Mouse (Mus musculus): ENCODE measurements around the gene Vegfa. TPM values are rescaled to one million over a fixed set of nuclear protein-coding genes. Genes with fewer than 3 reads are reported as not detected.

The Vegfa gene
- polyA plus RNA-seq, 1 experiment from 2014 or later: 3.3 TPM

GRCm38 (mm10) chr17:46033607-46034006 is 1.4 kb upstream of the Vegfa start:
- Histone ChIP-seq H3K36me3 (ENCODE audit: control insufficient read depth, insufficient read depth, low read length) (no peaks in the 10 kb centered on the region), H3K4me2 (ENCODE audit: low read depth, severe bottlenecking) (no peak overlapping the region), H3K9me3 (ENCODE audit: control insufficient read depth, low read length) (no peaks in the 10 kb centered on the region), H3K4me1 (ENCODE audit: control insufficient read depth, insufficient read depth, low read length) (peaks cover 22% of the 10 kb centered on the region), H3K27ac (replicated peaks; ENCODE audit: low read depth, low read length) (no peak overlapping the region), H3K9ac (ENCODE audit: low read length) (peak overlapping the region; percentile 30), H3K4me3 (ENCODE audit: low read depth, low read length) (no peak overlapping the region), H3K27me3 (ENCODE audit: control insufficient read depth, insufficient read depth, low read length) (no peaks in the 10 kb centered on the region)
- 15% methylated on average over 2 of the region's 2 CpGs for WGBS
- ATAC-seq (ENCODE audit: insufficient number of reproducible peaks, low FRiP score, low TSS enrichment, low read depth) (no peak), DNase-seq (ENCODE audit: low spot score) (no peak)

GRCm38 (mm10) chr17:46033122-46033521 is 953 bp upstream of the Vegfa start:
- Histone ChIP-seq H3K4me2 (ENCODE audit: low read depth, severe bottlenecking) (no peak overlapping the region), H3K4me1 (ENCODE audit: control insufficient read depth, insufficient read depth, low read length) (peaks cover 27% of the 10 kb centered on the region), H3K27me3 (ENCODE audit: control insufficient read depth, insufficient read depth, low read length) (no peaks in the 10 kb centered on the region), H3K9ac (ENCODE audit: low read length) (peak overlapping the region; percentile 30), H3K36me3 (ENCODE audit: control insufficient read depth, insufficient read depth, low read length) (no peaks in the 10 kb centered on the region), H3K4me3 (ENCODE audit: low read depth, low read length) (no peak overlapping the region), H3K9me3 (ENCODE audit: control insufficient read depth, low read length) (no peaks in the 10 kb centered on the region), H3K27ac (replicated peaks; ENCODE audit: low read depth, low read length) (no peak overlapping the region)
- WGBS: 43% methylated on average over 6 of the region's 6 CpGs
- ATAC-seq (ENCODE audit: insufficient number of reproducible peaks, low FRiP score, low TSS enrichment, low read depth) (no peak), DNase-seq (ENCODE audit: low spot score) (no peak)

- Histone ChIP-seq H3K9me3 (ENCODE audit: control insufficient read depth, low read length) (no peaks in the 10 kb centered on the region), H3K4me2 (ENCODE audit: low read depth, severe bottlenecking) (peak overlapping the region; percentile 78), H3K9ac (ENCODE audit: low read length) (peak overlapping the region; percentile 96), H3K4me1 (ENCODE audit: control insufficient read depth, insufficient read depth, low read length) (peaks cover 38% of the 10 kb centered on the region), H3K36me3 (ENCODE audit: control insufficient read depth, insufficient read depth, low read length) (no peaks in the 10 kb centered on the region), H3K4me3 (ENCODE audit: low read depth, low read length) (peak overlapping the region; percentile 87), H3K27me3 (ENCODE audit: control insufficient read depth, insufficient read depth, low read length) (no peaks in the 10 kb centered on the region), H3K27ac (replicated peaks; ENCODE audit: low read depth, low read length) (peak overlapping the region; percentile 80)
- ATAC-seq (ENCODE audit: insufficient number of reproducible peaks, low FRiP score, low TSS enrichment, low read depth) (no peak), DNase-seq (ENCODE audit: low spot score) (peak; percentile 77)
- WGBS: 0% methylated on average over 50 of the region's 50 CpGs
These were observed 453 bp downstream of the Vegfa start for GRCm38 (mm10) chr17:46031621-46032211.

DNA sequence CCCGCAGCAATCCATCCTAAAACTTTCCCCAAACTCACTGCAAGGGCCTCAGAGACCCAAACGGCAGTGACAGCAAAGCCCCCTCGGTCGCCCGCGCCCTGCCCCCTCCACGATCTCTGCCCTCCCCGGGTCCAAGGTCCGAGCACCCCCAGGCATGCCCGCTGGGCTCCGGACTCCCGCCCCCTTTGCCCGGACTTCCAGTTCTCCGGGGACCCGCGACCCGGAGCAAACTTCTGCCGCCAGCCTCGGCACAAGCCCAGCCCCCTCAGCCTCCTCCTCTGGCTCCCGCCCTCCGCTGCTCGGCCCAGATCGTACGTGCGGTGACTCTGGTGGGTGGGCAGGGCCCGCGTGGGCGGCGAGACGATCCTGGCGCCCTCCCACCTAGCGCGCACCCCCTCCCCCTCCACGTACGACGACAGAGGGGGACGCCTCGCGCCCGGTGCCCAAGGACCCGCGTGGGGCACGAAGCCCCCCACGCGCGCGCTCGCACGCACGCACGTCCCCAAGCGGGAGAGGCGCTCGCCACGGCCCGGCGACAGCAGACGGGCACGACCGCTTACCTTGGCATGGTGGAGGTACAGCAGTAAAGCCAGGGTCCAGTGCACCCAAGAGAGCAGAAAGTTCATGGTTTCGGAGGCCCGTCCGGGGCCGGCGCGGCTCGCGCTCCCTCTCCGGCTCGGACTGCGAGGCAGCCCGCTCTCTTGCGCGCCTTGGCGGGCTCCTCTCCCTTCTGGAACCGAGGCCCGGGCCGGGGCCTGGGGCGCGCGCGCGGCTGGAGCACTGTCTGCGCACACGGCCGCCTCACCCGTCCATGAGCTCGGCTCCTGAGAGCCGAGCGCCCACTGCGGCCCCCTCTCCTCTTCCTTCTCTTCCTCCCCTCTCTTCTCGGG is 1.2 kb downstream of the Vegfa start:
- under 1% methylated on average over 89 of the region's 92 CpGs for WGBS
- DNase-seq (ENCODE audit: low spot score): peak; percentile 80
- Histone ChIP-seq H3K27ac (replicated peaks; ENCODE audit: low read depth, low read length) (peak overlapping the region; percentile 80), H3K4me2 (ENCODE audit: low read depth, severe bottlenecking) (peak overlapping the region; percentile 78), H3K36me3 (ENCODE audit: control insufficient read depth, insufficient read depth, low read length) (peaks cover 4% of the 10 kb centered on the region; the same call in 1 of the 2 replicates), H3K9ac (ENCODE audit: low read length) (peak overlapping the region; percentile 96), H3K4me3 (ENCODE audit: low read depth, low read length) (peak overlapping the region; percentile 87), H3K27me3 (ENCODE audit: control insufficient read depth, insufficient read depth, low read length) (no peaks in the 10 kb centered on the region), H3K9me3 (ENCODE audit: control insufficient read depth, low read length) (no peaks in the 10 kb centered on the region), H3K4me1 (ENCODE audit: control insufficient read depth, insufficient read depth, low read length) (peaks cover 42% of the 10 kb centered on the region)
- peak; percentile 48 for ATAC-seq (ENCODE audit: insufficient number of reproducible peaks, low FRiP score, low TSS enrichment, low read depth)

DNA sequence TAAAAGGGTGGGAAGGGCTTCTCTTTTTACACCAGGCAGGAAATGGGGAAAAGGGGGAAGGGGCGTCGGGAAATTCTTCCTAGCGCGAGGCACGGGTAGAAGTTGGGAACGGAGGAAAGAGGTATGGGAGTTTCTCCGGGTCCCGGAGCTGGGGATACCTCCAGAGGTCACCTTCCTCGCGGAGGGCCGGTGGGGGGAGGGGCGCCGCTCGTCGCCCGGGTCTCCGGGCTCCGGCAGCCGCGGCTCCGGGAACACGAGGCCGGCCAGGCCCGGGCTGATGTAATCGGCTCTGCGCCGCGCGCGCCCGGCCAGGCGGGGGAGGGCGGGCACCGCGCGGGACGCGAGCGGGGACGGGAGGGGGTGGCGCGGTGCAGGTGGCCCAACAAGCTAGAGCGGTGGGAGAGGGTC is 1.8 kb downstream of the Vegfa start:
- H3K9me3 ChIP-seq (ENCODE audit: control insufficient read depth, low read length): no peaks in the 10 kb centered on the region
- H3K27me3 ChIP-seq (ENCODE audit: control insufficient read depth, insufficient read depth, low read length): no peaks in the 10 kb centered on the region
- H3K27ac ChIP-seq (replicated peaks; ENCODE audit: low read depth, low read length): peak overlapping the region; percentile 80
- H3K4me1 ChIP-seq (ENCODE audit: control insufficient read depth, insufficient read depth, low read length): peaks cover 42% of the 10 kb centered on the region
- peak; percentile 0; the same call in 1 of the 2 replicates for ATAC-seq (ENCODE audit: insufficient number of reproducible peaks, low FRiP score, low TSS enrichment, low read depth)
- H3K4me2 ChIP-seq (ENCODE audit: low read depth, severe bottlenecking): peak overlapping the region; percentile 78
- H3K36me3 ChIP-seq (ENCODE audit: control insufficient read depth, insufficient read depth, low read length): peaks cover 5% of the 10 kb centered on the region; the same call in 1 of the 2 replicates
- peak overlapping the region; percentile 96 for H3K9ac ChIP-seq (ENCODE audit: low read length)
- H3K4me3 ChIP-seq (ENCODE audit: low read depth, low read length): peak overlapping the region; percentile 87
- 0% methylated on average over 26 of the region's 43 CpGs for WGBS
- no peak for DNase-seq (ENCODE audit: low spot score)

DNA sequence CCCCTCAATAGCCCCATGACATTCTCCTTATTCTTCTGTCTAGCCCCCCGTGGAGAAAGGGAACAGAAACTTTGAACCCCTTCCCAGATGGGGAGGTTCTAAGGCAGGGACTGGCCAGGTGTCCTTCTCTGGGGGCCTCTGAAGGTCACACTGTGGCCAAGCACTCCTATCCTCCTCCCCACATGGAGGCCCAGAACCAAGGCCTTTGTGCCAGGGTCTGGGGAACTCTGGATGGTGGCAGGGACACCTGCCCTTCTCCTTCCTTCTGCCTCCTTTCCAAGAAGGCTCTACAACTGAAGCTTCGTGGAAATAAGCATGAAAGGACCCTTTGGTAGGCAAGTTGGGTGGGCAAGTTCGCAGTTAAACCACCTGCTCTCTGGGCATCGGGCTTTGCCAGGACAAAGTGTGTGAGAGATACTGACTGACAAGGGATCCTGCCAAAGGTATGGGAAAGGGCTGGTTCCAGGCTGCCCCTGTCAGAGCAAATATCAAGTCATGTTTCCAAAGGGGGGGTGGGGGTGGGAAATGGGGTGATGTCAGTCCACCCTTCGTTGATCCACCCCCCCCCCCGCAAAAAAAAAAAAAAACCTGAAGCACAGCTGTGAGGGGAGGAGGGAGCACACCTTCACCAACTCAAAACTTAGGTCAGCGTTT is 2.5 kb downstream of the Vegfa start:
- Histone ChIP-seq H3K27me3 (ENCODE audit: control insufficient read depth, insufficient read depth, low read length) (no peaks in the 10 kb centered on the region), H3K4me3 (ENCODE audit: low read depth, low read length) (peak overlapping the region; percentile 87), H3K4me2 (ENCODE audit: low read depth, severe bottlenecking) (peak overlapping the region; percentile 78), H3K9me3 (ENCODE audit: control insufficient read depth, low read length) (no peaks in the 10 kb centered on the region), H3K4me1 (ENCODE audit: control insufficient read depth, insufficient read depth, low read length) (peaks cover 42% of the 10 kb centered on the region), H3K9ac (ENCODE audit: low read length) (peak overlapping the region; percentile 96), H3K36me3 (ENCODE audit: control insufficient read depth, insufficient read depth, low read length) (peaks cover 5% of the 10 kb centered on the region; the same call in 1 of the 2 replicates), H3K27ac (replicated peaks; ENCODE audit: low read depth, low read length) (no peak overlapping the region)
- ATAC-seq (ENCODE audit: insufficient number of reproducible peaks, low FRiP score, low TSS enrichment, low read depth) (no peak), DNase-seq (ENCODE audit: low spot score) (no peak)
- 20% methylated on average over 7 of the region's 7 CpGs for WGBS

DNA sequence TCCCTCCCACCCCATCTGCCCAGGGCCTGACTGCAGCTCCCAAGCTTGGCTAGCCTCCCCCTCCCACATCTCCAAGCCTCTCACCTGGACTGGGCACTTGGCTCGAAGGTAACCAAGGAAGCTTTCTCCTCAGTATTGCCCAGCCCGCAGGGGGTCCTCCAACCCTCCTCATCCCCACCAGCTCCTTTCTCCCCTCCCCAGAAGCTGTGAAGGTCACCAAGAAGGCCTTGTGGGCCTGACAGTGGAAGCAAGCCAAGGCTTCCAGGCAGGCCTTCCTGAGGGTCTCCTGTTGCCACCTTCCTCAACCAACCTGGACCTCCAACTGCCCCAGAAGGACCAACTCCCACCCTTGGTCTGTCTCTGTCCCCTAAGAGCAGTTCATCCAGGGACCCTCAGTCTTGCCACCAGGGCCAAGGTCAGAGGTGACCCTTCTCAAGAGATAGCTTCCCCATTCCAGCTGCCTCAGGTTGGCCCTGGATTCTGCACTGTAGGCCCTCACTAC is 3.1 kb downstream of the Vegfa start:
- Histone ChIP-seq H3K4me1 (ENCODE audit: control insufficient read depth, insufficient read depth, low read length) (peaks cover 41% of the 10 kb centered on the region), H3K4me2 (ENCODE audit: low read depth, severe bottlenecking) (peak overlapping the region; percentile 78), H3K9me3 (ENCODE audit: control insufficient read depth, low read length) (no peaks in the 10 kb centered on the region), H3K27ac (replicated peaks; ENCODE audit: low read depth, low read length) (no peak overlapping the region), H3K36me3 (ENCODE audit: control insufficient read depth, insufficient read depth, low read length) (peaks cover 7% of the 10 kb centered on the region; the same call in 1 of the 2 replicates), H3K4me3 (ENCODE audit: low read depth, low read length) (peak overlapping the region; percentile 87), H3K27me3 (ENCODE audit: control insufficient read depth, insufficient read depth, low read length) (no peaks in the 10 kb centered on the region), H3K9ac (ENCODE audit: low read length) (peak overlapping the region; percentile 96)
- WGBS: 50% methylated on average over 2 of the region's 2 CpGs
- ATAC-seq (ENCODE audit: insufficient number of reproducible peaks, low FRiP score, low TSS enrichment, low read depth) (no peak), DNase-seq (ENCODE audit: low spot score) (peak; percentile 28)
